Mouse (Mus musculus) liver, adult 2 months (tissue): Measurements from ENCODE around the gene Nebl.

Experiments used
- CTCF ChIP-seq: fragments of 200-500 bp; IDR thresholded peaks from 2 replicates; pipeline ENCODE4 v1.5.1; 2011; ENCODE audit warnings: low read depth, low read length, control low read depth
- POLR2A ChIP-seq: fragments of 200-500 bp; IDR thresholded peaks from 2 replicates; pipeline ENCODE4 v1.6.1; 2011; ENCODE audit warnings: low read length, control low read depth; ENCODE audit not compliant: insufficient read depth; ENCODE audit errors: extremely low read depth

DNA sequence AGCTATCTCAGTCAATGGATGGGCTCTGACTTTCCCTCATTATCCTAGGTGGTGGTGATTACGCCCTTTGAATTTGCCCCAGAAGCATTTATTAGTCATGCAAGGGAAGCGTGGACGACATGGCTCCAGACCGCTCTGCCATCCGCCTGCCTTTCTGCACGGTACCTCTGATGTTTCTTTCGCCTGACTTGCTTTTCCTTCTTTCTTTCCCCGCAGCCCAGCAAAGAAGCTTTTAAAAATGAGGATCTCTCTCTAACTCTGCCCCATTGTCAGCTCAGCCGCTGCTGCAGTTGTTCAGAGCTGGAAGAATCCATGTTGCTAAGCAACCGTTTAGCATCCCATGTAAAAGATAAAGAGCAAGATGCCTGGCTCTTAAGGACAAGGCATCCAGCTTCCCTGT is 61.3 kb downstream of the Nebl start:
- TF ChIP-seq POLR2A (no peak), CTCF (no peak)
